Mouse (Mus musculus) kidney, embryonic 15.5 days (tissue): ENCODE data around the gene Glp2r. TPM values are rescaled to one million over a fixed set of nuclear protein-coding genes. Genes with fewer than 3 reads are reported as not detected.

Experiments used
- ATAC-seq: fragments of 200-750 bp; cut with Nextera tagmentation; replicated peaks from 2 replicates; pipeline ENCODE4 v1.8.0; 2017; ENCODE audit warnings: moderate TSS enrichment; ENCODE audit not compliant: low FRiP score
- H3K27ac ChIP-seq: fragments of 300-500 bp; sonication (generic); 2 replicates; pipeline ENCODE4 v1.5.1; 2015; ENCODE audit warnings: mild to moderate bottlenecking, inconsistent platforms
- H3K27me3 ChIP-seq: fragments of 300-500 bp; sonication (generic); 2 replicates; pipeline ENCODE4 v1.6.1; 2015; ENCODE audit warnings: inconsistent platforms
- H3K36me3 ChIP-seq: fragments of 300-500 bp; sonication (generic); 2 replicates; pipeline ENCODE4 v1.6.1; 2015; ENCODE audit warnings: inconsistent platforms
- H3K4me1 ChIP-seq: fragments of 300-500 bp; sonication (generic); 2 replicates; pipeline ENCODE4 v1.6.1; 2015; ENCODE audit warnings: inconsistent platforms
- H3K4me2 ChIP-seq: fragments of 300-500 bp; sonication (generic); 2 replicates; pipeline ENCODE4 v1.6.1; 2015; ENCODE audit warnings: moderate library complexity, mild to moderate bottlenecking, inconsistent platforms
- H3K4me3 ChIP-seq: fragments of 300-500 bp; sonication (generic); replicated peaks from 2 replicates; pipeline ENCODE4 v1.5.1; 2015; ENCODE audit warnings: mild to moderate bottlenecking, inconsistent platforms
- H3K9ac ChIP-seq: fragments of 300-500 bp; sonication (generic); 2 replicates; pipeline ENCODE4 v1.6.1; 2015; ENCODE audit warnings: mild to moderate bottlenecking, inconsistent platforms
- H3K9me3 ChIP-seq: fragments of 300-500 bp; sonication (generic); replicated peaks from 2 replicates; pipeline ENCODE4 v1.6.1; 2016; ENCODE audit warnings: inconsistent platforms
- WGBS: fragments of 180-500 bp; shearing (Covaris S2); methylation state at CpG from one replicate; pipeline ENCODE4 v1.1.7; 2015; ENCODE audit warnings: mixed read lengths; 5-methylcytosine and 5-hydroxymethylcytosine counted together
- polyA plus RNA-seq: library from polyadenylated mRNA; unstranded; fragments of >200 nt; fragmentation: Nextera tagmentation; extraction: Ambion mirVana; gene quantifications from 2 replicates; pipeline ENCODE4 v1.2.1, GENCODE M21; 2015

The Glp2r gene
- polyA plus RNA-seq, 1 experiment from 2014 or later, result 0.17 TPM

DNA sequence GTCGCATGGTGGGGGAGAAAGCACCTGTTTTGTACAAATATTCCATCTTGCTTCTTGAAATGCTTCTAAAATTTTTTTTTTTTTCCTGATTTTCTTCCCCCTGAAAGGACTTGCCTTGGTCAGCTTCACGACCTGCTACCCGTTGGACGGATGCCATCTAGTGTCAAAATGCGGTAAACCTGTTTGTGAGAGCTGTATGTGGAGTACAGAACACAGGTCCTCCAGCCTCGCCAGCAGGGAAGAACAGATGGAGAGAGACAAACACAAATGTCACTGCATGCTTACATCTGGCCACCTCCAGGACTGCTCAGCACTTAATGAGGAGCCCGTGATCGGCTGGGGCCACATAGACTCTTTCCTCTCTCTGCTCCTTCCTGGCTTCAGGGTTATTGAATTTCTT, 1.6 kb upstream of the Glp2r start:
- Histone ChIP-seq H3K27ac (no peak overlapping the region), H3K9me3 (no peaks in the 10 kb centered on the region), H3K9ac (no peak overlapping the region), H3K4me1 (no peaks in the 10 kb centered on the region), H3K36me3 (no peaks in the 10 kb centered on the region), H3K4me2 (no peak overlapping the region), H3K27me3 (no peaks in the 10 kb centered on the region), H3K4me3 (no peak overlapping the region)
- WGBS, result 19% methylated on average over 8 of the region's 8 CpGs
- no peak for ATAC-seq

DNA sequence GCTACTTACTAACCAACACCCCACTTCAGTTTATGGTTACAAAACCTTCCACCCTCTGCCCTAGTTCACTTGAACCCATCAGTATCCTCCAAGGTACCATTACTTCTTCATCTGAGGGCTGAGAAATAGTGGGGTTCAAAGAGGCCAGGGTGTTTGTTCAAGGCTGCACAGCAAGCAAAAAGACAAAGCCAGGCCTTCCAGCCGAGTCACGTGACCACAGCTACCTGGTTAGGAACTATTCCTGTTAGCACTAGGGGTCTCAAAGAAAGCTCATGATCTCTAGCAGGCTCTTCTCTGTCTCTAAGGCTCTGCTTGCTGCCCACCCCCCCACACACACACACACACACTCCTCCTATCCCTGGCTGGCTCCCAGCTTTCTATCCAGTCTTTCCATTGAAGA, 738 bp upstream of the Glp2r start:
- Histone ChIP-seq H3K36me3 (no peaks in the 10 kb centered on the region), H3K9me3 (no peaks in the 10 kb centered on the region), H3K27ac (no peak overlapping the region), H3K27me3 (no peaks in the 10 kb centered on the region), H3K9ac (no peak overlapping the region), H3K4me1 (no peaks in the 10 kb centered on the region), H3K4me2 (no peak overlapping the region), H3K4me3 (no peak overlapping the region)
- no peak for ATAC-seq
- WGBS, result 91% methylated on average over 2 of the region's 2 CpGs

DNA sequence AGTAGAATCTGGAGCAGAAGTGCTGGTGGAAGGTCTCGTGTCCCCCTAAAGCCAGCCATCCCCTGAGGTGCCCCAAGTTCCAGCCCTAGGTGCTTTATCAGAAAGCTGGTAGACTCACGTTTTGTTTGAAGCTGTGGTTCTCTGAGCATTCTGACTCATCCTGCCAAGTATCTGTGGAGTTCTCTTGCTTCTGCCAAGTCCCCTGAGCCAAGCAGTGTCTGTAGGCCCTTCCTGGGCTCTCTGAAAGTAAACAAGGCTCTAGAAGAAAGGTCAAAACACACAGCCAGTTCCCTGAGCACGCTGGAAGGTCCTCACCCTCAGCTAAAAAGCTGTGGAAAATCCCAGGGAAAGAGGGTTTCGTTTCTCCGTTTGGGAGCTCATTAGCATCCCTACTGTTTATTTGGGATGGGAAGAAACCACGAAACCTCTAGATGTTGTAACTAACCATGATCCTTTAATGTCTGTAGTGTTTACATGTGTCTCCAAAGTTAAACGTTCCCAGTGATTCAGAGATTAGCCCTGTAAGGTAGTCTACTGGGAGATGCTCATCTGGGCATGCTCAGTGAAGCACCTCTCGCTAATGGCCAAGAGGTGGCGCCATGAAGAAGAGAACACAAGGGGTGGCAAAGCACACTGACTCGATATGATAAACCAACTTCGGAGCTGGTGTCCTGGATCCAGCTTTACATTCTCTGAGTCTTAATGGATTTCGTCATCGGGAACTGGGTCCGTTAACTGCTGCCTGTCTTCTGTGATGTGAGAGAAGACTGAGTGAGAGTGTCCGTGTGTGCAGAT, 13.4 kb downstream of the Glp2r start:
- no peaks in the 10 kb centered on the region for H3K4me1 ChIP-seq

DNA sequence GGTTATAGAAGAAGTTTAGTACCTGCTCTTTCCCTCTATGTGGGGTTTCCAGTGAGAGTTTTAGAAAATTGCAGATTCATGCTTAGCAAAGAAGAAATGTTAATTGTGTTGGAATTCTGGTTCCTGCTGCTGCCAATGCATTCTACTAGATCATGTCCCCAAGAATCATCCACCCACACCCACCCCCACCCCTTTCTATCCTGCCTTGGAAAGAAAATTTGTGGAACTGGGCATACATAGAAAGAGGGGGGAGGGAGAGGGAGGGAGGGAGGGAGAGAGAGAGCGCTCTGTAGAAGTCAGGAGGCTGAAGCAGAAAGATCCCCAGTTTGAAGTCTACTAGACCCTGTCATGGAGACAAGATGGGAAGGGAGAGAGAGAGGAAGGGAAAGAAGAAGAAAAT, 14.7 kb downstream of the Glp2r start:
- Histone ChIP-seq H3K36me3 (no peaks in the 10 kb centered on the region), H3K9ac (no peak overlapping the region), H3K27ac (no peak overlapping the region), H3K4me3 (no peak overlapping the region), H3K9me3 (no peaks in the 10 kb centered on the region), H3K4me2 (no peak overlapping the region), H3K27me3 (no peaks in the 10 kb centered on the region), H3K4me1 (no peaks in the 10 kb centered on the region)
- 95% methylated on average over 1 of the region's 1 CpGs for WGBS
- no peak for ATAC-seq

More for the DNA sequence above, 13.4 kb downstream of the Glp2r start:
- no peak overlapping the region for H3K27ac ChIP-seq
- H3K27me3 ChIP-seq, result no peaks in the 10 kb centered on the region
- no peak overlapping the region for H3K4me2 ChIP-seq
- H3K36me3 ChIP-seq, result no peaks in the 10 kb centered on the region
- H3K9ac ChIP-seq, result no peak overlapping the region
- ATAC-seq, result no peak
- no peaks in the 10 kb centered on the region for H3K9me3 ChIP-seq
- WGBS, result 78% methylated on average over 15 of the region's 15 CpGs
- H3K4me3 ChIP-seq, result no peak overlapping the region

DNA sequence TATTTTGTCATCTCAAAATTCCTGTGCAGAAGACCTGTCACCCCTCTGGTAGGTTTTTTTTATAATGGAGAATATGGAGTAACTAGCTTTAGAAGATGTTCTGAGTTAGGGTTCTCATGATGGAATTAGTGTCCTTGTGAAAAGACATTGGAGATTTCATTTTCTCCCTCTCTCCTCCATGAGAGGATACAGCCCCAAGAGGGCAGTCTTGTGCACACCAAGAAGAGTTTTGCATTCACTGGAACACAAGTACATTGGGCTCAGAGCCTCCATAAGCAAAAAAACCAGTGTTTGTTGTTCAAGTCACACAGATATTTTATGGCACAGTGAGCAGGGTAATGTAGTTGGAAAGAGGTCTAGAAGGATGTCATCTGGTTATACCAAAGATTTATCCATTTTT, 29.4 kb downstream of the Glp2r start:
- no peaks in the 10 kb centered on the region for H3K27me3 ChIP-seq
- no peaks in the 10 kb centered on the region for H3K9me3 ChIP-seq
- H3K4me1 ChIP-seq, result no peaks in the 10 kb centered on the region

DNA sequence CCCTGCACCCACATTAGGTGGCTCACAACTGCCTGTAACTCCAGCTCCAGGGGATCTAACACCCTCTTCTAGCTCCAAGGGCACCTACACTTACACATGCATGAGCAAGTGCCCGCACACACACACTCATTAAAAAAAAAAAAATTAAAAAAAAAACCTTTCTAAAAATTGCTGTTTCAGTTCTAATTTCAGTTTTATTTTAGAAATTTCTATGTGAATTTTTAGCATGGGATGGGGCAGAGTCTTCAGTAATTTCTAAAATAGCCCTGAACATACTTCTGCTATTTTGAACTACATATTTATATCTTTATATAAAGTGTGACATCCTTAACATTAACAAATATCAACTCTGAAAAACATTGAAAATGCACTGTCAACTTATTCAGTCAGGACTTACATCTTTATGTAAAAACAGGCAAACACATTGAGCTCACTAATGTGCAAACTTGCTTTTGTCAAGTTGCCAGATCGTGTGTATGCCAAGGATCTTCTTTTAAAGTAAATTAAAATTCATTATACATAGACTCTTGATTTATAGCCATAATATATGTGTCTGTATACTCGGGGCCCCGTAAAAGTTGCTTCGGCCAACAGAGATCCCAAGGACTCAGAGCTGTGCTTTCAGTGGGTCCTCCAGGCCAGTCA, 32.0 kb downstream of the Glp2r start:
- WGBS, result 61% methylated on average over 5 of the region's 5 CpGs
- H3K4me3 ChIP-seq, result no peak overlapping the region
- H3K9ac ChIP-seq, result no peak overlapping the region
- no peaks in the 10 kb centered on the region for H3K36me3 ChIP-seq
- H3K9me3 ChIP-seq, result no peaks in the 10 kb centered on the region
- H3K27ac ChIP-seq, result no peak overlapping the region
- H3K4me1 ChIP-seq, result no peaks in the 10 kb centered on the region
- ATAC-seq, result no peak
- no peak overlapping the region for H3K4me2 ChIP-seq
- no peaks in the 10 kb centered on the region for H3K27me3 ChIP-seq

More for the DNA sequence above, 29.4 kb downstream of the Glp2r start:
- H3K9ac ChIP-seq, result no peak overlapping the region
- no peak overlapping the region for H3K4me3 ChIP-seq
- H3K36me3 ChIP-seq, result no peaks in the 10 kb centered on the region
- no peak overlapping the region for H3K27ac ChIP-seq
- no peak overlapping the region for H3K4me2 ChIP-seq
- no peak for ATAC-seq

DNA sequence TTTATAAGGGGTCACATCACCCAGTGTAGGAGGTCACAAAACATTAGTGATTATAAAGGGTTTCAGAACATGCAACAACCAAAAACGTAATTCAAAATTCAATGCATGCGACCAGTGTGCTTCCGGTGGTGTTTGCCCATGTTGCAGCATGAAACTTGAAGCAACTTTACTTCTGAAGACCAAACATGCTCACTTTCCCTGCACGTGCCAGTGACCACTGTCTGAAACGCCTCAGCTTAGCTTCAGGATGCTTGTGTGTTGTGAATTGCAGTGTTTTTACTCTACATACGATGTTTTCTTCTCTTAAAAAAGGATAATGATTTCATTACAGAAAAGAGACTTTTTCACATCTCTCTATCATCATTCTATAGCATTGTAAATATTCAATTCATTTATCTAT, 32.6 kb downstream of the Glp2r start:
- ATAC-seq, result no peak
- no peaks in the 10 kb centered on the region for H3K27me3 ChIP-seq
- H3K4me1 ChIP-seq, result no peaks in the 10 kb centered on the region
- H3K4me3 ChIP-seq, result no peak overlapping the region
- H3K27ac ChIP-seq, result no peak overlapping the region
- no peak overlapping the region for H3K4me2 ChIP-seq
- H3K9ac ChIP-seq, result no peak overlapping the region
- WGBS, result 82% methylated on average over 6 of the region's 6 CpGs
- H3K9me3 ChIP-seq, result no peaks in the 10 kb centered on the region
- H3K36me3 ChIP-seq, result no peaks in the 10 kb centered on the region

DNA sequence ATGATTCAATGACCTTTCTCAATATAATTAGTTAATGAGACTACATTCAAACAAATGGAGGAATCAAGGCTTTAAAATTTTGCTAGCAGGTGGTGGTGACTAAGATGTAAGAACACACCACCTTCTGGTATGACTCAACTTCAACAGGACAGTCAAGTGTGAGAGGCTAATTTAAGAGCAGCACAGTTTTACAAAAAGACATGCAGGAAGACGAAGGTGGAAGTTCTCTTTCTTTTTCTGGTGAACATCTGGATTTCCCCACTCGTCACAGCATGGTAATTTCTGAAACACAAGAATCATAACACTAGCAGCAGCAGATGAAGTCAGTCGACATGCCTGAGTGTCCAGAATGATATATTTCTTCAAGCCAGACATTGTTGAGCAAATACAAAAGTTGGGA, 36.4 kb downstream of the Glp2r start:
- no peak for ATAC-seq
- no peak overlapping the region for H3K4me3 ChIP-seq
- no peaks in the 10 kb centered on the region for H3K27me3 ChIP-seq
- H3K4me1 ChIP-seq, result no peaks in the 10 kb centered on the region
- H3K27ac ChIP-seq, result no peak overlapping the region
- no peaks in the 10 kb centered on the region for H3K36me3 ChIP-seq
- WGBS, result 64% methylated on average over 3 of the region's 3 CpGs
- H3K4me2 ChIP-seq, result no peak overlapping the region
- H3K9ac ChIP-seq, result no peak overlapping the region
- H3K9me3 ChIP-seq, result no peaks in the 10 kb centered on the region

DNA sequence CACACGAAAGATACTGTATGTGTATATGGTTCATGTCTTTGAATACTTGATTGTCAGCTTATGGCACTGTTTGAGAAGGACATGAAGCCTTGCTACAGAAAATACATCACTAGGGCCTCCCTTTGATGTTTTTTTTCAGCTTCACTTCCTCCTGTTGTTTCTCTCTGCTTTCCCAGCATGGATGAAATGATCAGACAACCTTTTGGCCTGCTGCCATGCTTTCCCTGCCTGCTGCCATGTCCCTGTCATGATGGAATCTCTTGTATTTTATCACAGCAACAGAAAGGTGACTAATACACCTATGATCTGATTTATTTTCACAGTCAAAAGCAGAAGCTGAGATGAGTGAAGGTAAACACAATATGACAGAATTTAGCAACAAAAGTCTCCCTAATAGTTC, 37.2 kb downstream of the Glp2r start:
- WGBS, result 79% methylated on average over 1 of the region's 1 CpGs

DNA sequence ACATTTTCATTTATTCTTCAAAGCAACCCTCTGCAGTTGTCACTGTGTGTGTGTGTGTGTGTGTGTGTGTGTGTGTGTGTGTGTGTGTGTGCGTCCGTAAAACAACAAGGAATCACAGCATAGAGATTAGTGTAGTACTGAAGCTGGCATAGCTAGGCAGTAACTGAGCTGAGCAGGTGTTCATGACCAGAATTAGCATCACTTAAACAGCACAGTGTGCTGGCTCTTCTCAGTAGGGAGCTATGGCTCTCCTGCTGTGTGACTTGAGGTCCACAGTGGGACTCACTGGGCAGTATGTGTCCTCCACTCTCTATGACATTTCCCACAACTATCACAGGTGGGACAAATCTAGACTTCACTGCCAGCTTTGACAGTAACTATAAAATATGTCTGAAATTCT, 39.9 kb downstream of the Glp2r start:
- Histone ChIP-seq H3K9ac (no peak overlapping the region), H3K9me3 (no peaks in the 10 kb centered on the region), H3K4me1 (no peaks in the 10 kb centered on the region), H3K27me3 (no peaks in the 10 kb centered on the region), H3K4me3 (no peak overlapping the region), H3K27ac (no peak overlapping the region), H3K4me2 (no peak overlapping the region), H3K36me3 (no peaks in the 10 kb centered on the region)
- 100% methylated on average over 2 of the region's 2 CpGs for WGBS
- no peak for ATAC-seq

More for the DNA sequence above, 37.2 kb downstream of the Glp2r start:
- H3K9me3 ChIP-seq, result no peaks in the 10 kb centered on the region
- no peak for ATAC-seq
- no peak overlapping the region for H3K27ac ChIP-seq
- no peak overlapping the region for H3K4me3 ChIP-seq
- H3K36me3 ChIP-seq, result no peaks in the 10 kb centered on the region
- H3K9ac ChIP-seq, result no peak overlapping the region
- H3K27me3 ChIP-seq, result no peaks in the 10 kb centered on the region
- H3K4me2 ChIP-seq, result no peak overlapping the region
- H3K4me1 ChIP-seq, result no peaks in the 10 kb centered on the region

DNA sequence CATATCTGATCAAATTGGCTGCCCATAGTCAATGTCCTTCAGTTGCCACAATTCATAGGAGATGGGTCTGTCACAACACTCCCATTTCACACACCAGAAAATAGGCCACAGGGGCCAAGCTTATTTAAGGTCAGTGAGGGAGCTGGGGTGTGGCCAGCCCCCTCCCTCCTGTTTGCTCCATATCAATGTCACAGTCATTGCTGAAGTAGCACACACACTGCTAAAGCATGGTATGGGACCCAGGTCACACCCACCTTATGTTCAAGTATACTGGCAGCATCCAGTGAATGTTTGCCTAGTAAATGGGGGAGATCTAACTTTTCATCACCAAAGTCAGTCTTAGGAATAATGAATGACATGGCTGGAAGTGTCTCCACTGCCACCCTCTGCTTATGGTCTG, 42.2 kb downstream of the Glp2r start:
- Histone ChIP-seq H3K36me3 (no peaks in the 10 kb centered on the region), H3K4me1 (no peaks in the 10 kb centered on the region), H3K9ac (no peak overlapping the region), H3K4me2 (no peak overlapping the region), H3K4me3 (no peak overlapping the region), H3K27me3 (no peaks in the 10 kb centered on the region), H3K27ac (no peak overlapping the region), H3K9me3 (no peaks in the 10 kb centered on the region)
- no peak for ATAC-seq

DNA sequence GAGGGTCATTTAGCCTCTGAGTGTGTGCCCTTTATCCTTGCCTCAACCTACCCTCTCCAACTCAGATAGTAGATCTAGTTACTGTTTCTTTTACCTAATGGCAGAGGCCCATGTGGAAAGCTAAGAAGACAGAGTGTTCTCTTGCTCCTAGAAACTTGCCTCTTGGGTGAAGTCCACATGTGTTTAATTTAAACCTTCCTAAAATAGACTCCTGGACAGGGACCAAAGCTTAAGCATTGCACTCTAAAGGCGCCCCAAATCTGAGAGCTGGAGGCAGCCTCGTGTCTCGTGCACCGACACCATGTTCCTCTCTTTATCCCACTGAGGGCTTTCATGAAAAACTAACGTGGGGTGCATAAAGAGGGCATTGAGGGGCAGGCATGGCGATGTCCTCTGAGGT, 43.9 kb downstream of the Glp2r start:
- H3K4me1 ChIP-seq, result no peaks in the 10 kb centered on the region
- H3K4me2 ChIP-seq, result no peak overlapping the region
- no peak overlapping the region for H3K4me3 ChIP-seq
- no peaks in the 10 kb centered on the region for H3K9me3 ChIP-seq
- no peak for ATAC-seq
- H3K9ac ChIP-seq, result no peak overlapping the region
- no peaks in the 10 kb centered on the region for H3K36me3 ChIP-seq
- no peaks in the 10 kb centered on the region for H3K27me3 ChIP-seq
- WGBS, result 81% methylated on average over 6 of the region's 6 CpGs
- no peak overlapping the region for H3K27ac ChIP-seq
